Mouse (Mus musculus) thymus, adult 2 months (tissue): ENCODE measurements around the gene Adra1d.

Experiments
- CTCF ChIP-seq: fragments of 200-500 bp; IDR thresholded peaks from 2 replicates; pipeline ENCODE4 v1.5.1; 2012; ENCODE audit warnings: mild to moderate bottlenecking, control low read depth, low read length, moderate library complexity, borderline replicate concordance; ENCODE audit not compliant: control insufficient read depth, poor library complexity, insufficient read depth; ENCODE audit errors: extremely low read depth
- POLR2A ChIP-seq: fragments of 200-500 bp; IDR thresholded peaks from 2 replicates; pipeline ENCODE4 v1.6.1; 2012; ENCODE audit warnings: mild to moderate bottlenecking, low read length, control low read depth, moderate library complexity; ENCODE audit not compliant: control insufficient read depth, poor library complexity, insufficient read depth; ENCODE audit errors: extremely low read depth

GRCm38 (mm10) chr2:131560205-131560919 is 1.7 kb downstream of the Adra1d start:
- TF ChIP-seq CTCF (no peak), POLR2A (no peak)
